Mouse (Mus musculus) hematopoietic stem cell, adult 5-6 weeks (primary cell): ENCODE measurements around the gene Prkci. TPM values are rescaled to one million over a fixed set of nuclear protein-coding genes. Genes with fewer than 3 reads are reported as not detected.

ENCODE experiments used
- ATAC-seq, 2 experiments: fragments of 125-278 bp in 1 of 2; replicated peaks in 1 of 2; 2 replicates each; pipeline ENCODE4 v1.8.0; 2016 to 2017; ENCODE audit warnings: inconsistent platforms in 2 of 2, mild to moderate bottlenecking in 2 of 2, moderate number of reproducible peaks in 2 of 2, low read depth in 1 of 2, moderate TSS enrichment in 1 of 2; ENCODE audit not compliant: low FRiP score in 2 of 2, poor library complexity in 2 of 2, severe bottlenecking in 2 of 2, insufficient read depth in 1 of 2, low TSS enrichment in 1 of 2
- total RNA-seq: library from RNA; stranded (forward); fragments of 172-1452, 232-1000 nt; gene quantifications from 2 replicates; pipeline ENCODE4 v1.2.3, GENCODE M21; 2017

Gene Prkci
- total RNA-seq, 1 experiment from 2014 or later = 16.3 TPM

DNA sequence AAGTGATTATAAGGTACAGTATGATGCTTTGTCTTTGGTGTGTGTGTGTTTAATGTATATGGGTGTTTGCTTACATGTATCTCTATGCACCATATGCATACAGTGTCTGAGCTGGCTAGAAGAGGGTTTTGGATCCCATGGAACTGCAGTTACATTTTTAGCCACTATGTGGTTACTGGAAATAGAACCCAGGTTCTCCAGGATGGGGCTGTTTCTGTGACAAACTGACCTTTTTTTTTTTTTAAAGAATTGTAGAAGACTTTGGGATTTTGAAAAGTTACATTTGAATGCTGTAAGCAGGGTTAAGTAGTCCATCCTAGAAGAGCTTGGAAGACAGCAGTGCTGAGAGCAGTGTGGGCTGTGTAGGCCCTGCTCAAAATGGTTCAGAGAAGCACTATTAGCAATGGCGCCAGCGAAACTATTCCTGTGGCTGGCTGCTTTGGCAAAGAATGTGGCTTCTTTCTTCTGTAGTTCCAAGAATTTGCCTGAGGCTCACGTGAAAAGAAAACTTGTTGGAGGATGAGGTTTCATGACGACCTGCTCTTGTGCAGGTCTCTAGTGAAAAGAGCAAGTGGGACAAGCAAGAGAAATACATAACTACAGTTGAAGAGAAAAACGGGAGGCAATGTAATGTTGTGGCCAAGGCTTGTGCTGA is 24.4 kb downstream of the Prkci start:
- no peak for ATAC-seq

DNA sequence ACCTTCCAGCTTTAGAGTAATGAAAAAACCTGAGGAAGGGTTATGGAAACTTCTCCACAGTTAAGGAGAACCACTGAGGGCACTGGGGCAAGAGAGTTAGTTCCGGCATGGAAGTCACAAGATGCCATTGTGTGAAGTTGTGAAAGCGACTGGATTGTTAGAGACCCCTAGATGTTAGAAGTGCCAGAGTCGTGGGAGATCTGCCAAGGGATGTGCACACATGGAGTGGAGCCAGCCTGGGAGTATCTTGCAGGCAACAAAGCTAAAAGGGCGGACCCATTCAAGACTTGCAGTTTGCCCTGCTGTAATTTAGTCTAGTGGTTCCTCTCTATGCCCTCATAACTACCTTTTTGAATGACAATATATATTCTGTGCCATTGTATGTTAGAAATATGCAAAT is 25.1 kb downstream of the Prkci start:
- no peak for ATAC-seq

DNA sequence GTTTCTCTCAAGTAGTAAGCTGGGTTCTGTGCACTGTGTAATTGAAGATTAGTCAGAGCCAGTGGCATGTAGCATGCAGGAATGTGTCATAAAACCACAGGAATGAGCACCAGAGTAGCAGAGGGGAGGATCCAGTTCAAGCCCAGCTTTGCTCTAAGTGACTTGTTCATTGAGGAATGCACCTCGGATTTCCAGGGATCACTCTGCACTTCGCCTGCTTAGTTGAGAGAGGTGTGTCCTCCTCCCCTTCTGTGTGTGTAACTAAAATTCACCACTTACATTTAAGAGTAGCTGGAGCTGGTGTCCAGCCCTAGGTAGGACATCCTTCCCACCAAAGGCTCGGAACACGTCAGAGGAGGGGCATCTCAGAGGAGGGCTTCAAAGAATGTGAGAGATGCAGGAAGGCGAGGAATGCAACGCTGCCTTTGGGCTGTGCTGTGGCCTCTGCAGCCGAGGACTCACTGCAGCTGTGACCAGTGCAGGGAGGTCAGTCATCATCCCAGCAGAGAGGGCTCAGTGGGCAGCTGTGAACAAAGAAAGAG is 27.4 kb downstream of the Prkci start:
- no peak for ATAC-seq

DNA sequence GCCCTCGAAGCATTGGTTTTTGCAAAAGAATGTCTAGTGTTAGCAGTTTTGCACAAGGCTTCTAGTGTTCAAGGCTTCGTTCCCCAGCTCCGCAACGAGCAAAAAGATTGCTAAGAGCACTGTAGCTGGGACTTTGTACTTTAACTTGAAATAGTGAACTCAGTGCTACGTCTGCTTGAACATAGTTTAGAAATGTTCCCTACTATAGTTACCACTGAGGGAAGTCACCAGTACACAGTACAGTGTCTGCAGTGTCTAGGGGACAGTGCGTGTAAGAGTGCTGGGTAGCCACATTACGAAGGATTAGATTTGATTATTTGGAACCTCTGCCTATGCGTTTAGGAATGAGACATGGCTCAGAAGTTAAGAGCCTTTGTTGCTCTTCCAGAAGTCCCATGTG is 32.2 kb downstream of the Prkci start:
- ATAC-seq = no peak

DNA sequence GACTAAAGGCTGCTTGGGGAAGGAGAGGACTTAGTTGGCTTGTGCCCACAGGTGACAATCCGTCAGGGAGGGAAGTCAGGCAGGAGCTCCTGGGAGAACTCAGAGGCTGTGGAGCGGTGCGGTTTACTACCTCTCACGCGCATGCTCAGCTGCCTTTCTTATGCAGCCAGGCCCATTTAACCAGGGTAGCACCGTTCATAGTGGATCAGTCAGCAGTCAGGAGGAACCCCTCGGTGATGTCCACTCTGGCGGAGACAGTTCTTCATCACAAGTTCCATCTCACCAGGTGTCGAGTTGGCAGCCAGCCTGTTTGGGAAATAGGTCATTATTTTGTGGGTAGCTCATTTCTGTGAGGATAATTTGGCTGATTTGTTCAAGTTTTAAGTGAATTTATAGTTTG is 36.1 kb downstream of the Prkci start:
- ATAC-seq = no peak

DNA sequence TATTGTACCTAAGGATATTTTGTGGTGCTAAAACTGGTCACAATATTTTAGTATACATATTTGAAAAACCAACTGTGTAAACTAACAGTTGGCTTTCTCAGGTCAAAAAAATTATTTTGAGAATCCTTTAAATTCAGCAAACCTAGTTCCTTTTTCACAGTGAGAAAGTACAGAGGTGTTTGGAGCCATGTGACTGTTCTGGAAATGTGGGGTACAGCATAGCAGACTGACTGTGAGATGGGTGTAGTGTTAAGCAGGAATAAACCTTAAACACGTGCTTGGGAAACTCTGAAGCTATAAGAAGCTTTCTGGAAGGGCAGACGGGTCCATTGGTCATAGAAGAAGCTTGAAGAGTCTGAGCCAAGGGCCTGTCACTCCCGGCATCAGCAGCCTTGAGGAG is 38.1 kb downstream of the Prkci start:
- no peak for ATAC-seq

DNA sequence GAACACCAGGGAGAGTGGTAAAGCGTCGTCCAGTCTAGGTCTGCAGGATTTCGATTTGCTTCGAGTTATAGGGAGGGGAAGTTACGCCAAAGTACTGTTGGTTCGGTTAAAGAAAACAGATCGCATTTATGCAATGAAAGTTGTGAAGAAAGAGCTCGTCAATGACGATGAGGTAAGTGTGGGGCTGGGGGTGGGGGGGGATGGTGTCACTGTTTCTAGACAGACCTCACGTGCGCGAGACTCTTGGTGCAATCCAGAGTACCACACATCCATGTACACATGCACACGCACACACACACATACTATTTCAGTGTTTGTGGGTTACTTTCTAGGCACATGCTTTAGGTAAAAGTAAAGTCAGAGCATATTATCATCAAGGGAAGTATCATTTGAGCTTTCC is 42.3 kb downstream of the Prkci start:
- ATAC-seq = peak; percentile 32 to 56; a peak in 1 of 4 replicates

DNA sequence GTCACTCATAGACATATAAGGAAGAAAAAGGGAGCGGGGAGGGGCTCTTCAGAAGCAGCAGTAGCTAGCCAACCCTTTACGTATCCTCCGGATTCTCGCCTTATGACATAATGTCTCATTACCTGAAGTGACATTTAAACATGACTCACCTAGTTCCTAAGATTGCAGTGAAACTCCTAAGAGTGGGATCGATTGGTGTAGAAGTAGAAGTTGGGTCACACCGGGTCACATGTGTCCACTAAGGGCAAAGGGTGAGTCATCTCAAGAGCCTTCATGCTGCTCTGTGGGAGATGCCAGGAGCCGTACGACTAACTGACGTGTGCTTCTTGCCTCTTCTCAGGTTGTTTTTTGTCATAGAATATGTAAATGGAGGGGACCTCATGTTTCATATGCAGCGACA is 43.1 kb downstream of the Prkci start:
- ATAC-seq = no peak

DNA sequence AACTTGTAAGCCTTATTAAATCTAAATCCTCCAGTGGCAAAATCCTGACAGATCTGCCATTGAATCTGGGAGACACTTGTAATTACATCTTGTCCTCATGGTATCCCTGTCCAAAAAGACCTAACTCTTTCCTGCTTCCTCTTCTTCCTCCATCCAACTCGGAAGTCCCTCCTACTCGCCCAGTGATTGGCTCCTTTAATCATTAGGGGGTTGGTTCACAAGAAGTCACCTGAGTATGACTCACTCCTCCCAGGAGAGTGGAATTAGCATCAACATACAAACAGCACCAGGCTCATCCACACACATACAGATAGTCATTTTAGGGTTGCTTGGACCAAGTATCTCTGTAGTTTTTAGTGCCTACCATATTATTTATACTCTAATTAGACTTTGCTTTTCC is 47.4 kb downstream of the Prkci start:
- no peak for ATAC-seq

DNA sequence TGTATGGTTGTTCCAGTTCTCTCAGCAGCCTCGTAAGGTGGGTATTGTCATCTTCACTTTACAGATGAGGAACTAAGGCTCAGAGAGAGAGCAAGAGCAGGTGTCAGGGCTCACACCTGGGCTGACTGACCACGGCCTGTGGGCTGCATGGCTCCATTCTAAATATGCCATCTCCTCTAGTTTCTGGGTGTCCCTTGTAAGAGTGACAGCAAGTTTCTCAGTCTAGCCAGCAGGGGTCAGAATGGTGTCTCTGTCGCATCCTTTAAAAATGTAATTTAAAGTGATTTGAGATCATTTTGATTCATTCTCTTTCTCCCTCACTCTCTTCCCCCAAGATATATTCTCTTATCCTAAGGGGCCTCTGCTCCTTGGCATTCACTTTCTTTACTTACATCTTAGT is 51.7 kb downstream of the Prkci start:
- peak; percentile 42 to 68; a peak in 3 of 4 replicates for ATAC-seq

DNA sequence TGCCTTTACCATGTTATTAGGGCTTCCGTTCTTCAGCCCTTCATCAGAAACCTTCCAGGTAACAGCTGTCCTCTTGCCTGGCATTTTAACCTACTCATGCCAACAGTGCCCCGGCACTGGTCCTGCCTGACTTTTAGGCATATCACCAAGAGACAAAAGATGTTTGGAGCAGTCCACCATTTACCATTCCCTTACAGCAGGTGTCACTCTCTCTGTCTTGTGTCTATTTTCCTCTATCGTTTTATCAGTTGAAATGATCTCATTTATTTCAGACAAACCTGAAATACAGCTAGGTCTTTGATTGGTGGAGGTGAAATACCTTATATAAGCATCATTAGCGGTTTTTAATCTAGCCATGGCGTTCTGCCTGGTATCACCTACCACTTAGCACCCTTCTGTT is 53.5 kb downstream of the Prkci start:
- no peak for ATAC-seq

DNA sequence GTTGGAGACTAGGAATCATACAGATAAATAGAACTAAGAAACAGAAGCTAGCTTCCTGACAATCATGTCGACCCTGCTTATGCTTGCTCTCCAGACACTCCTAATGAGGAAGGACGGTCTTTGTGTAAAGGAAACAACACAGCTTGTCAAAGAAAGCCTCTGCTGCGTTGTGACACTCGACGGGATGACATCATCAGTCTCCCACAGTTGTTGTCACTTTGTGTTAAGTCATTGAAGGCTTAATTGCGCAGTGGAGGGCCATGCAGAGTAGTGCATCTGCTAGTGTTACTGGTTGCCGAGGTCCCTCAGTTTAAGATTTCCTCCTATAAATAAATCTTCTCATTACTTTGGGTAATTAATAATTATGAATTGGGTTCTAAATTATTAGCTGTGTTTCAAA is 54.8 kb downstream of the Prkci start:
- ATAC-seq = no peak

DNA sequence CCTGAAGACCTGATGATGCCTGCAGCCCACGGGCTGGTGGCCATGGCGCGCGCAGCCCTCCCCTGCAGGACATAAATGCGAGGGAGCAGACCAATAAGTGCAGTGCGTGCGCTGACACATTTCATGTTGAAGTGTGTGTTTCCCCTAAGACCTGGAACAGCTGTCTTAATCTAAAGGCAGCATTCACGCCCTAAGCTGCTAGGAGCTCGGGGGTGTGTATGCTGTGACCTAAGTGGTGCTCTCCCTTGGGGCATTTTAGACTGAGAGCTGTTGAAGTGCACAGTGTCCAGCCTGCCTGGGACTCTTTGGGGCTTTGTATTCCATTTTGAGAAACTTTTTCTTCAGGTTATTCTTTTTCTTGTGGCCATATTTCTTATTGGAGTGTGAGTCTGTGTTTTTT is 56.2 kb downstream of the Prkci start:
- no peak for ATAC-seq

DNA sequence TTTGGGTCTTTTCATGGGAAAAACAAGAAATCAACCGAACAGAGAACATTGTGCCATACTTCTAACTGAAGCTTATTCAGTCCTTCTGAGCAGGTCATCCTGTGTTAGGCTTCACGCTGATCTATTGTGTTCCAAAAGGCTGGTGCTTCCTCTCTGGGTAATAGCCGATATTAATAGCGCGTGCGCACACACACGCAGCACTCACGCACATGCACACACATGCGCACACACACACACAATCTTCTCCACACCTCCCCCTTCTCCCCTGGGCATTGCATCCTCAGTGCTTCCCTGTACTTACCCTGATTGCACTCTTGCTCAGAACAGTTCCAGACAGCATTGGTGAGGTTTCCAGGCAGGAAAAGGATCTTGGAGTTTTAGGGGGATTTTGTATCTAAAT is 57.6 kb downstream of the Prkci start:
- ATAC-seq = no peak

DNA sequence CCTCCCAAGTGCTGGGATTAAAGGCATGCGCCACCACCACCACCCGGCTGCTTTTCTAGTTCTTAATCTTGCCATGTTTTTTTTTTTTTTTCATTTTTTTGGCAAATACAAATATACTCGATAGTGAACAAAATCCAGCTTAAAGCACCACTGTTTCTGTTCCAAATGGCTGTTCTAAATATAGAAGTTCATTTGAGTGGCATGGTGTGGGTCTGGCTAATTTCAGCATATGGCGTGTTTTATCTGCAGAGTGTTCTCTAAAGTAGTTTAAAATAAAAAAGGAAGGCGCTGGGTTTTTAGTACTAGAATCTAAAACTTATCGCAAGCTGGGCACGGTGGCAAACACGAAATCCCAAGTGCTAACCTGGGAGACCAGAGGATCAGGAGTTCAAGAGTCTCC is 59.3 kb downstream of the Prkci start:
- no peak for ATAC-seq

DNA sequence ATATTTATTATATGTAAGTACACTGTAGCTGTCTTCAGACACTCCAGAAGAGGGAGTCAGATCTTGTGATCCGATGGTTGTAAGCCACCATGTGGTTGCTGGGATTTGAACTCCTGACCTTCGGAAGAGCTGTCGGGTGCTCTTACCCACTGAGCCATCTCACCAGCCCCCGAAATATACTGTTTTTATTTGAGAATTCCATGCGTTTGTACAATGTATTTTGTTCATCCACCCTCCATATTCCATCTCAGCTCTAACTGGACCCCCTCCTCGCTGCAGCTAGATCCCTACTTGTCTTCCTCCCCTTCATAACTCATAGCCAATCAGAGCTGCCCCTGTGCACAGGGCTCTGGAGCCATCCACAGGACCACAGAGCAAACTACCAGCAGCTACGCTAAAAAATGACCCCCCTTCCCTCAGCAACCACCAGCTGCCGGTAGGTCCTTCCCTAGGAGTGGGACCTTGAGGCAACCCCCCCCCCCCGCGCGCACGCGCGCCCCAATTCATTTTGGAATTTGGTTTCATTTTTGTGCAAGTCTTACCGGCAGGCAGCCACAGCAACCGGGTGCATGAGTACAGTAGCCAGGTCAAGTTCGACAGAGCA is 60.6 kb downstream of the Prkci start:
- ATAC-seq = peak; percentile 40 to 43

DNA sequence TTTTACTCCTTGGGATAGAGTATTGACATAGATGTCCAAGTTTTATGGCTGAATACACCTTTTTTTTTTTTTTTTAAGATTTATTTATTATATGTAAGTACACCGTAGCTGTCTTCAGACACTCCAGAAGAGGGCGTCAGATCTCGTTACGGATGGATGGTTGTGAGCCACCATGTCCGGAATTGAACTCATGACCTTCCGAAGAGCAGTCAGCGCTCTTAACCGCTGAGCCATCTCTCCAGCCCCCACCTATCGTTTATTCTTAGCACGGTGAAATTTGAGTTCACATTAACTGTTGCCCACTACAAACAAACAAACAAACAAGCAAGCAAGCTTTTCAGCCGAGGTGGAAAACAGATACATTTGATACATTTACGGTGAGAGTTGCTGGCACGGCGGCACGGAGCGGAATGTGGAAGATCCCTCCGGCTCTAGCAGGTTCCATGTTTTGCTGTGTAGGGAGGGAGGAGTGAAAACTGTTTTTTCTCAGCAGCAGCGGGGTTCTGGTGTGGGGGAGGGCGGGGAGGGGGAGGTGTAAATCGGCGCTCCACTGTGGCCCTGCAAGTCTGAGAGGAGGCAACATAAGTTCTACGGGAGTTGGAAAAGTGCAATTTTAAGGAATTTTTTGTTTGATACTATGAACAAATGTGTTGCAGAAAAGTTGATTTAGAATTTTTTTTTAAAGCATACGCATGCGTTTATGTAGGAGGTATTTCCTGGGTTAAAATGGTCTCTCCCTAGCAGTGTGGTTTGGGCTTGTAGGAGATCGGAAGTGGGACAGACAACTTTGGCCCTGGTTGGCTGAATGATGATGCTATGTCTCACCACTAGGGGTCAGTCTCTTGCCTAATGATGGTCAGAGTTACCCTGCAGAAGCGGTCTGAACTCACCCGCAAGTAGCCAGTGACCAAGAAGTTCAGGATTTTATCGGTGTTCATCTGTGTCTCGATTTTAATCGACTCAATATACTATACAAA is 61.4 kb downstream of the Prkci start:
- peak; percentile 33 to 54; a peak in 3 of 4 replicates for ATAC-seq

DNA sequence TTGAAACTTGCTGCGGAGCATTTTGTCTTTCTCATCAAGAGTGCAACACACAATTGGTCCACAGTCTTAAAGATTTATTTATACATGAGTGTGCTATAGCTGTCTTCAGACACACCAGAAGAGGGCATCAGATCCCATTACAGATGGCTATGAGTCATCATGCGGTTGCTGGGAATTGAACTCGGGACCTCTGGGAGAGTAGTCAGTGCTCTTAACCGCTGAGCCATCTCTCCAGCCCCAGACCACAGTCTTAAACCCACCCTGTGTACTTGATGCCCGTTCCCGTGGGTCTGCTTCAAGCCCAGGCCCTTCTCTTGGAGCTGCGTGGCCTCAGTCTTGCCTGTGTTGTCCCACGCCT is 65.2 kb downstream of the Prkci start:
- ATAC-seq = no peak
